Mouse (Mus musculus) liver, adult 2 months (tissue): ENCODE data around the gene Dlg2.

Experiments used
- CTCF ChIP-seq: fragments of 200-500 bp; IDR thresholded peaks from 2 replicates; pipeline ENCODE4 v1.5.1; 2011; ENCODE audit warnings: low read depth, low read length, control low read depth
- POLR2A ChIP-seq: fragments of 200-500 bp; IDR thresholded peaks from 2 replicates; pipeline ENCODE4 v1.6.1; 2011; ENCODE audit warnings: low read length, control low read depth; ENCODE audit not compliant: insufficient read depth; ENCODE audit errors: extremely low read depth

DNA sequence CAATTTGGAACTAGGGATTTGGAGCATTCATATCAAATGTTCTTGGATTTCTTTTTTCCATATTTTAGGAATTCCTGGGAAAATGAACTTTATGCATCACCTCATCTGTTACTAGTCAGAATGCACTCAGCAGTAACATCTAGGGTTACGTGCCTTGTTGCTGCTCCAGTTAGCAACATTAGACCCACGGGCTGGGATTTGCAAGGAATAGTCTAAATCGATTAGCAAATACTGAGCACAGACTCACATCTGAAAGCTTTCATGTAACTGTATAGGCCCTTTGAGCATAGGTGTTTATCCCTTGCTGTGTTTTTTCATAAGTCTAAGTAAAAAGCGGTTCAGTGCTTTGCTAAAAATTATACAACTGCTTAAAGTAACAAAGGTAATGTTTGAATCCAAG lies 1887.3 kb downstream of the Dlg2 start:
- TF ChIP-seq CTCF (no peak), POLR2A (no peak)
